Mouse (Mus musculus): ENCODE measurements around the gene Card14. TPM values are rescaled to one million over a fixed set of nuclear protein-coding genes. Genes with fewer than 3 reads are reported as not detected.
"Not testable (repeated sequence)": the region's sequence is repeated elsewhere in the genome, so short reads cannot be mapped to it uniquely, and the experiment has no call there.

Gene Card14
- polyA plus RNA-seq, 1 experiment from 2014 or later = 0.15 TPM

DNA sequence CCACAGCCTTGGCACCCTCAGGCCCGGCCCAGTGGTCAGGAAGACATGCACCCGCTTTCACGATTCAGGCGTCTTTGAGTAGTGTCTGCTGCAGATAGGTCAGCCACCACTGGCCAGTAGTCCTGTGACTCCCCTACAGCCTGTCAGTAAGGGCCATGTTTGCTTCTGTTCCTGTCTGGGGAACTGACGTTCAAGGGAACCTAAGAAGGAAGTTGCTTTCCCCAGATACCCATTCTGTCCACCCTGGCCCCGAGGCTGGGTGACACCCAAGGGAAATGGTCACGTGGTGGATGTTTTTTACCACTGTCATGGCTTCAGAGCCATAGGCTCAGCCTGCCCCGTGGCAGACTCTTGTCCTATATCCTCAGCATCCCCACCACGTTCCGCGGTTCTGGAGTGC, 69.8 kb downstream of the Card14 start:
- Histone ChIP-seq H3K36me3 (peaks cover 17% of the 10 kb centered on the region), H3K4me2 (replicated peaks) (no peak overlapping the region), H3K9ac (no peak overlapping the region), H3K9me3 (no peaks in the 10 kb centered on the region), H3K27ac (no peak overlapping the region), H3K4me3 (no peak overlapping the region), H3K4me1 (no peaks in the 10 kb centered on the region), H3K27me3 (replicated peaks) (no peaks in the 10 kb centered on the region)
- ATAC-seq (ENCODE audit: low FRiP score, low read depth) = no peak
- 92% methylated on average over 11 of the region's 11 CpGs for WGBS

DNA sequence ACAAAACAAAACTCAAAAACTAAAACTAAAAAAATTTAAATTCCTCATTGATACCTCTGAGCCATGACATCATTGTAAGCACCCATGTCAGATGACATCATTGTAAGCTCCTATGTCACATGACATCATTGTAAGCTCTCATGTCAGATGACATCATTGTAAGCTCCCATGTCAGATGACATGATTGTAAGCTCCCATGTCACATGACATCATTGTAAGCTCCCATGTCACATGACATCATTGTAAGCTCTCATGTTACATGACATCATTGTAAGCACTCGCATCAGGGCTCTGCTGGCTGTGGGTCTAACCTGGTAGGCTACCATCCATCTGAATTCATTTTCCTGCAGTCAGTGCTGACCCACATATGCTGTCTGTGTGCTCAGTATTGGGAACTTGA, 71.0 kb downstream of the Card14 start:
- Histone ChIP-seq H3K9ac (no peak overlapping the region), H3K4me3 (no peak overlapping the region), H3K4me1 (no peaks in the 10 kb centered on the region), H3K27me3 (replicated peaks) (no peaks in the 10 kb centered on the region), H3K27ac (no peak overlapping the region), H3K4me2 (replicated peaks) (no peak overlapping the region), H3K9me3 (no peaks in the 10 kb centered on the region), H3K36me3 (peaks cover 17% of the 10 kb centered on the region)
- no peak for ATAC-seq (ENCODE audit: low FRiP score, low read depth)
- 94% methylated on average over 1 of the region's 1 CpGs for WGBS

DNA sequence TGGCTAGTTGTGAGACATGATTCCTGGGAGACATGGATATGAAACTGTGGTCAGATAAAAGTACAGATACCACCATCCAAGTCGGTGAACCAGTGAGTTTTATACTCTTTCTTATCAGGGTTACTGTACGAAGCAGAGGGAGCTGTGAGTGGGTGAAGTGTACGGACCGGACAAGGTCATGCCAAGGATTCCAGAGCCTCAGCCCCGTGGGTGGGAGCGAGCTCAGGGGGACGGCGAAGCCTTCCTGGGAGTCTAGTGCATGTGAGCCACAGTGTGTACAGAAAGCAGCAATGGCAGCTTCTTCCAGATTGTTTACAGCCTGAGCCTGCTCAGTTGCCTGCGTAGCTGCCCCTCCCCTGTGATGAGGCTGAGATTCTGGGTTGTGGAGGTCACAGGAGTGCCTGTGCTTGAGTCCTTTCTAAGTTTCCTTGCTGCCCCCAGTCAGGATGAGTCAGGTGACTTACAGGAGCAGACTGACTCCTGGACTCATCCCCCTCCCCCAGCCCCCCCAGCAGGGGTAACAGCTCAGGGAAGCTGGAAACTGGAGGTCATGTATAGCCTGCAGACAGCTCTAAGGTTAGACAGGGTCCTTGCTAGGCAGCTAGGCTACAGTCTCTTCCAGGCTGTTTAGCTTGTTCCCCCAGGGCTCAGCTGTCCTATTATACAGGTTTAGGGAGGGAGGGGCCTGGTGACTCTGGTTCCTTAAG, 74.2 kb downstream of the Card14 start:
- H3K4me3 ChIP-seq = no peak overlapping the region
- no peak overlapping the region for H3K4me2 ChIP-seq (replicated peaks)
- H3K9me3 ChIP-seq = no peaks in the 10 kb centered on the region
- no peaks in the 10 kb centered on the region for H3K4me1 ChIP-seq
- H3K27me3 ChIP-seq (replicated peaks) = no peaks in the 10 kb centered on the region
- peaks cover 17% of the 10 kb centered on the region for H3K36me3 ChIP-seq
- 89% methylated on average over 9 of the region's 9 CpGs for WGBS
- no peak overlapping the region for H3K9ac ChIP-seq
- no peak for ATAC-seq (ENCODE audit: low FRiP score, low read depth)
- no peak overlapping the region for H3K27ac ChIP-seq

DNA sequence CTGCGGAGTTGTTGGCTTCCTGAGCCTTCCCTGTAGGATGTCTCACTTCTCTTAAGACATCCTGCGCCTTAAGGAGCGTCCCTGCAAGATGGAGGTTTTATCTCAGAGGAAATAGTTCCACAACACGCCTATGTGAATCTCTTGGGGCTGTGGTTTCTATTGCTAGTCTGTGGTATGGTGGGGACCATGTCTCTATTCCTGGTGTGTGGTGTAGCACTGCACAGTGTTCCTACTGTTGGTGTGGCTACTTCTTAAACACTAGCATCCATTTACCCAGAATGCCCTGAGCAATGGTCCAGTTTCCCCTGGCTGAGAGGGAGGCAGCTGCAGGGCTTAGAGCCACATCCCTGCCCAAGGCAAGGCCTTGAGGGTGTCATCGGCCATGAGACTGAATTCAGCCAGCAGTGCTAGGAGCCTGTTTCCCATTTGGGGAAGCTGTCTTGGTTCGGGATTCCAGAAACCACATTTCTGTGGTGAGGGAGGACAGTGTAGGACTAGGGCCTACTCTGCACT, 74.8 kb downstream of the Card14 start:
- Histone ChIP-seq H3K4me2 (replicated peaks) (no peak overlapping the region), H3K27ac (no peak overlapping the region), H3K36me3 (peaks cover 13% of the 10 kb centered on the region), H3K27me3 (replicated peaks) (no peaks in the 10 kb centered on the region), H3K9me3 (no peaks in the 10 kb centered on the region), H3K4me1 (no peaks in the 10 kb centered on the region), H3K9ac (no peak overlapping the region), H3K4me3 (no peak overlapping the region)
- no peak for ATAC-seq (ENCODE audit: low FRiP score, low read depth)
- 79% methylated on average over 6 of the region's 6 CpGs for WGBS

DNA sequence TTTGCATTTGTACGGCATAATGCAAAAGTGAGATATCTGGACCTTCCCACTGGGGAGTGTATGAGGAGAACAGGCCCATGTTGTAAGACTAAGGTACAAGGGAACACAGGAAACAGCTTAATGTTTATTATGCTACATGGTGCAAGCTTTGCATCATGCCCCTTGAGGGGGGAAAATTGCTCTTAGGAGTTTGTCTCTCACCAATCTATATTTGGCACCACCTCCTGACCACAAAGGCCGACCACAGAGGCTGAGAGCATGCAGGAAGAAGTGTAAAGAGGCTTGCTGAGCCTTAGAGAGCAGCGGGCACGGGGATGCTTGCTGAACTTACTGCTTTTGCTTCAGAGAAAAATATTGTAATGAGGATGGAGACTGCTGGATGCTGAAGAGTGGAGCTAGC, 77.3 kb downstream of the Card14 start:
- H3K4me1 ChIP-seq = peaks cover 5% of the 10 kb centered on the region
- H3K9me3 ChIP-seq = no peaks in the 10 kb centered on the region
- no peak overlapping the region for H3K4me3 ChIP-seq
- ATAC-seq (ENCODE audit: low FRiP score, low read depth) = no peak
- whole genome bisulfite sequencing = 80% methylated on average over 4 of the region's 4 CpGs
- H3K4me2 ChIP-seq (replicated peaks) = no peak overlapping the region
- peaks cover 20% of the 10 kb centered on the region for H3K27me3 ChIP-seq (replicated peaks)
- H3K36me3 ChIP-seq = peaks cover 5% of the 10 kb centered on the region; the same call in 1 of the 2 replicates
- H3K9ac ChIP-seq = no peak overlapping the region
- H3K27ac ChIP-seq = no peak overlapping the region

DNA sequence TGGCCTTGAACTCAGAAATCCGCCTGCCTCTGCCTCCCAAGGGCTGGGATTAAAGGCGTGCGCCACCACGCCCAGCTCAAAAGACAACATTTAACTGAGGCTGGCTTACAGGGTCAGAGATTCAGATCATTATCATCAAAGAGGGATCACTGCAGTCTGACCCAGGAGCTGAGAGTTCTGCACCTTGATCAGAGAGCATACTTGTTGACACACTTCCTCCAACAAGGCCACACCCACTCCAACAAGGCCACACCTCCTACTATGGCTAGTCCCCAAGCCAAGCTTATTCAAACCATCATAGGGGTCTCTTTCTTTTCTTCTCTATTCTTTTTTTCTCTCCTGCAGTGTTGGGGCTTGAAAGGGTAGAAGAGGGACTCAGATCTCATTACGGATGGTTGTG, 78.7 kb downstream of the Card14 start:
- peaks cover 15% of the 10 kb centered on the region for H3K4me1 ChIP-seq
- H3K4me2 ChIP-seq (replicated peaks) = no peak overlapping the region
- H3K9me3 ChIP-seq = no peaks in the 10 kb centered on the region
- H3K4me3 ChIP-seq = no peak overlapping the region
- H3K27ac ChIP-seq = no peak overlapping the region
- 94% methylated on average over 5 of the region's 5 CpGs for WGBS
- no peak overlapping the region for H3K9ac ChIP-seq
- H3K36me3 ChIP-seq = no peaks in the 10 kb centered on the region
- ATAC-seq (ENCODE audit: low FRiP score, low read depth) = no peak
- peaks cover 34% of the 10 kb centered on the region for H3K27me3 ChIP-seq (replicated peaks)

DNA sequence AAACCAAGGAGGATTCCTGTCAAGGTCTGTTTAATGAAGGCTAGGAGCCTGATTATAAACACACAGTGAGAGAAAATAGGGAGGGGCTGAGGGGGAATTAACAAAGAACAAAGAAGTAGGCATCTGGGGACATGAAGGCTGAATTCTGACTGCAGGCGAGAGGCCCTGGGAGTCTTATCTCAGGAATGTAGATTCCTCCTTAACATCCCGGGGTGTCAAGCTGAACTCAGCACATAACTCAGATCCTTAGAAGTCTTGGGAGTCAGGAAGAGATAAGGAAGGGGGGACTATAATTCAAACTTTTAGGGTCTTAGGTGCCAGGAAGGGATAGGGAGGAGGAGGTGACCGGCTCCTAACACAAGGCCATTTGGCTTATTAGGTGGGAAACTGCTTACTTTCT, 79.7 kb downstream of the Card14 start:
- not testable (repeated sequence) for H3K4me2 ChIP-seq (replicated peaks); ATAC-seq (ENCODE audit: low FRiP score, low read depth); H3K9ac ChIP-seq; H3K4me3 ChIP-seq; H3K27ac ChIP-seq; H3K36me3 ChIP-seq; H3K9me3 ChIP-seq
- 30% methylated on average over 3 of the region's 3 CpGs for WGBS
- peaks cover 15% of the 10 kb centered on the region for H3K4me1 ChIP-seq
- peaks cover 44% of the 10 kb centered on the region for H3K27me3 ChIP-seq (replicated peaks)

DNA sequence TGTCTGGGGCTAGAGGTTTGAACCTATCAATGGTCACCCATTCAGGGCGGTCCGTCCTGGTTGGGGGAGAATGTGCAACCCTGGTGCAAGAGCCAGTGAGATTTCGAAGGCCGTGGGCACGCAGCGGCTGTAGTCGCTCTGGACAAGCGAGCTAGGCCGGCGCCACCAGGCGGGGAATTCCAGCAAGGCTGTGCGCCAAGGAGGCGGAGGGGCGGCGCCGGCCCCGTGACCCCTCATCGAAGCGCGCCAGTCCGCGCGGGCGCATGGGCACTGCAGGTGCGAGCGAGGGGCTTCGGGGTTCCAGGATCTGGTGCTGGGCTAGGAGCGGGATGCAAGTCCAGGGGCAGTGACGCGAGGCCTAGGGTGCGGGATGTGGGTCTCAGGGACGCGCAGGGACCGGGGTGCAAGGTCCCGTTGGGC, 82.3 kb downstream of the Card14 start:
- peak overlapping the region; percentile 44 for H3K9ac ChIP-seq
- H3K4me3 ChIP-seq = peak overlapping the region; percentile 55
- H3K4me1 ChIP-seq = peaks cover 25% of the 10 kb centered on the region
- ATAC-seq (ENCODE audit: low FRiP score, low read depth) = peak; percentile 35; the same call in 1 of the 2 replicates
- WGBS = under 1% methylated on average over 35 of the region's 35 CpGs
- H3K4me2 ChIP-seq (replicated peaks) = peak overlapping the region; percentile 99
- H3K36me3 ChIP-seq = no peaks in the 10 kb centered on the region
- H3K27ac ChIP-seq = no peak overlapping the region
- no peaks in the 10 kb centered on the region for H3K9me3 ChIP-seq
- peaks cover 67% of the 10 kb centered on the region for H3K27me3 ChIP-seq (replicated peaks)

DNA sequence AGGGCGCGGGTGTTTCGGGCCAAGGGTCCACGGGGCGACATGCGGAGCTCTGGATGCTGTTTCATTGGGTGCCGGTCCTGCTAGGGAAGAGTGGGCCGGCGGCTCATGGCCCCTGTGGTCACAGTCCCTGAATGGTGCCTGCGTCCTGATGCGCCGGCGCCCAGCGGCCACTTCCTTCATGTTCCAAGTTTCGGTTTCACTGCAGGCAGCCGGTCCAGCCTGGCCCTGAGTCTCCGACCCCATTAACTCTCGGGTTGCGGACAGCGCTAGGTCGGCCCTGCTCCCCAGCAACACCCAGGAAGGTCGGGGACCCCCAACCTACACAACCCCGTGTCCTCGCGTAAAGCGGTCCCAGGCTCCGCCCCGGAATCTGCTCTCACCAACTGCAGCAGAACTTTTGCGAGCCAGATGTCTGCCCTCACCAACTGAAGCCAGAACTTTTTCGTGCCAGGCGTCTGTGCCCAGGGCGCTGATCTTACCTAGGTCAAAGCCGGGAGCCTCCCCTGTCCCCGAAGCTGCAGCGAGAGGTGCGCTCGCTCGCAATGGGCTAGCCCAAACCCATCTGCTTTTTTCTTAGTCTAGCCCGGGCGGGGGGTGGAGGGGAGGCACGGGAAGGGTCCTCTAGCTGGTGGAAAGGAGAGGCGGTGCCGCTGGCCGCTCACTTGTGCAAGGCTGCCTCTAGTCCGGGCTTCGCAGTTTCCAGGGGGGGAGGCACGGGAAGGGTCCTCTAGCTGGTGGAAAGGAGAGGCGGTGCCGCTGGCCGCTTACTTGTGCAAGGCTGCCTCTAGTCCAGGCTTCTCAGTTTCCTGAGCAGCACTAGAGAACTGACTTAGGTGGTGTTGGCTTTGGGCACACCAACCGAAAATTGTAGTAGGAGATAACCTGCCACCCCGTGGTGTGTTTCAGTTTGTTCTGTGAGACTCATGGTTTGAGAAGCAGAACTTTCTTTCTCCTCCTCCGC, 83.0 kb downstream of the Card14 start:
- H3K9me3 ChIP-seq = no peaks in the 10 kb centered on the region
- peak overlapping the region; percentile 44 for H3K9ac ChIP-seq
- H3K4me2 ChIP-seq (replicated peaks) = peak overlapping the region; percentile 99
- no peak overlapping the region for H3K27ac ChIP-seq
- H3K4me1 ChIP-seq = peaks cover 25% of the 10 kb centered on the region
- peaks cover 74% of the 10 kb centered on the region for H3K27me3 ChIP-seq (replicated peaks)
- ATAC-seq (ENCODE audit: low FRiP score, low read depth) = no peak
- WGBS = 2% methylated on average over 53 of the region's 53 CpGs
- H3K36me3 ChIP-seq = no peaks in the 10 kb centered on the region
- H3K4me3 ChIP-seq = peak overlapping the region; percentile 55

DNA sequence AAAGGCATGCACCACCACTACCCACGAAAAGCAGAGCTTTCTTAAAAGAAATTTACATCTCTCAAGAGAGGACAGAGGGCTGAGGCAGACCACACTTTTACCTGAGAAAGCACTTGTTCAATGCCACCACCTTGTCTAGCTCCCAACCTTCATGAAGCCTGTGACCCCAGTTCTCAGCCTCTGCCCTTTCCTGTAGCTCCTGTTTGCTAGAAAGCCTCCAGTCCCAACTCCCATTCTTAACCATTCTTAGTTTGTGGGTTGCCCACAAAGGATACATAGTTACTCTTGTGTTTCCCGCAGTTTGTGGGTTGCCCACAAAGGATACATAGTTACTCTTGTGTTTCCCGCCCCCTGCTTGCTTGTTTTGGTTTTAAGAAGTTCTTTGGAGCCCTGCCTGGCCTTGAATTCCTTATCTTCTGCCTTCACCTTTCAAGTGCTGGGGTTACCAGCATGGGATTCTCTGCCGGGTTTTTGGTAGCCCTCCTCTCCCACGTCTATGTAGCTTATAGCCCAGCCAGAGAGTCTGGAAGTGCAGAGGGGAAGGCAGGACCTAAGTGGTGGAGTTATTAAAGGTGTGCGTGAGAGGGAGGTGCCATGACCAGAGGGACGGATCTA, 83.9 kb downstream of the Card14 start:
- H3K4me2 ChIP-seq (replicated peaks) = peak overlapping the region; percentile 75; the same call in 1 of the 2 replicates

DNA sequence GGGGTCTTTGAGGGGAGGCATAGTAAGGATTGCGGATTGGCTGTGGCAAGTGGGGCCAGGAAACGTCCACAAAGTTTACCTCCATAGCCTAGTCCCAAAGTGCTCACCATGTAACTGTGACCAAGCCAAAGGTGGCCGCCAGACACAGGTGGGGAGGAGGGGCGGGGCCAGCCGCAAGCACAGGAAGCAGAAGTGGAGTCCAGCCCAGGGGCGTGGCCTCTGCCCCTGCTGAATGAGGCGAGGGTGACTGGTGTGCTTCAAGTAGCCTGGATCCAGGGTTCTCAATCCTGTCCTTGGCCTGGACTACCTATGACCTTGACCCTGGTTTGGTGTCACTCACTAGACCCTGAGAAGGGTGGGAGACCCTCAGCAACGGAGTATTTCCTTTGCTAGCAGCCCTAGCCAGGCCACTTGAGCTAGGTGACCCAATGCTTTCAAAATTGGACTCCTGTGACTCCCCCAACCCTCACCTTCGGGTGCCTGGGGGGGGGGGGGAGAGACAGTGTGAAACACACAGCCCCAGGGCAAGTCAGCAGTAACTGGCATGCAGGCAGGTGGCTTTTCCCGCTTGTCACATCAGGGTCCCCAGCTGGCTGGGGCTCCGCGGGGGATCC, 84.5 kb downstream of the Card14 start:
- H3K4me3 ChIP-seq = no peak overlapping the region
- no peak overlapping the region for H3K27ac ChIP-seq
- peak overlapping the region; percentile 75 for H3K4me2 ChIP-seq (replicated peaks)
- peaks cover 84% of the 10 kb centered on the region for H3K27me3 ChIP-seq (replicated peaks)
- no peaks in the 10 kb centered on the region for H3K9me3 ChIP-seq
- ATAC-seq (ENCODE audit: low FRiP score, low read depth) = no peak
- no peaks in the 10 kb centered on the region for H3K36me3 ChIP-seq
- WGBS = 8% methylated on average over 12 of the region's 12 CpGs
- H3K4me1 ChIP-seq = peaks cover 25% of the 10 kb centered on the region
- H3K9ac ChIP-seq = no peak overlapping the region

More for the DNA sequence above, 83.9 kb downstream of the Card14 start:
- H3K4me1 ChIP-seq = peaks cover 25% of the 10 kb centered on the region
- no peaks in the 10 kb centered on the region for H3K9me3 ChIP-seq
- no peak for ATAC-seq (ENCODE audit: low FRiP score, low read depth)
- H3K9ac ChIP-seq = no peak overlapping the region
- H3K27me3 ChIP-seq (replicated peaks) = peaks cover 82% of the 10 kb centered on the region
- no peak overlapping the region for H3K4me3 ChIP-seq
- WGBS = 36% methylated on average over 7 of the region's 7 CpGs
- H3K27ac ChIP-seq = no peak overlapping the region
- H3K36me3 ChIP-seq = no peaks in the 10 kb centered on the region

Data from neural tube, embryonic 12.5 days (tissue).